Mouse (Mus musculus) olfactory bulb, adult 2 months (tissue): Measurements from ENCODE around the gene Agpat1.

Experiments
- CTCF ChIP-seq: fragments of 200-500 bp; IDR thresholded peaks from 2 replicates; pipeline ENCODE4 v1.5.1; 2012; ENCODE audit warnings: low read depth, mild to moderate bottlenecking, low read length, moderate library complexity; ENCODE audit not compliant: insufficient read depth
- POLR2A ChIP-seq: fragments of 200-500 bp; IDR thresholded peaks from 2 replicates; pipeline ENCODE4 v1.6.1; 2012; ENCODE audit warnings: mild to moderate bottlenecking, low read depth, low read length, moderate library complexity; ENCODE audit not compliant: insufficient read depth

DNA sequence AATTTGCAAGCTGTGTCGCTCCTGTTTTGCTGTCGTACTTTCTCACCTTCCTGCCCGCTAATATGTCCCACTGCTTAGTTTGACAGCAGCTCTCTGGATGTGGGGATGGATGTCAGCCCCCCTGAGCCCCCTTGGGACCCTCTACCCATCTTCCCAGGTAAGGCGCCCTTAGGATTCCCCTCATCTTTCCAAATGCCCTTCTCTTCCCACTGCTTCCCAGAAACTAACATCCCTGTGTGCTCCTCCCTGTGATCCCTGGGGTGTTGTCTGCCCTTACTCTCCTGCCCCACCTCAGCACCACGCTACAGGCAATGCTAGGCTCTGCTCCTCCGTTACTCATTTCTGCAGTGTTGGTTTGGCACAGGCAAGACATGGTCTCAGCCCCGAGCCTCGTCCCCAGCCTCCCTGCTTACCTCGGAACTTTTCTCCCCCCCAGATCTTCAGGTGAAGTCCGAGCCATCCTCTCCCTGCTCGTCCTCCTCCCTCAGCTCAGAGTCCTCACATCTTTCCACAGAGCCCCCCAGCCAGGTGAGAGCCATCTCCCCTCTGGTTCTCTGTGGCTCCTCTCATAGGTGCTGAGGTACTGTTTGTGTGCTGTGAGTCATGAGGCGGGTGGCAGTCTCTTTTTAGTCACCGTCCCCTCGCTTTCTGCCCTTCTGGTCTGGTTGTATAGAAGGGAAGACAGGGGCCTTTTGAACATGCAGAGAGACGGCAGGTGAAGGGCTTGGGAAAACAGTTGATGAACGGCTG is 44.3 kb downstream of the Agpat1 start:
- no peak for TF ChIP-seq POLR2A
- no peak for TF ChIP-seq CTCF
